Mouse (Mus musculus): ENCODE data around the gene Adcy10. TPM values are rescaled to one million over a fixed set of nuclear protein-coding genes. Genes with fewer than 3 reads are reported as not detected.

The Adcy10 gene
- polyA plus RNA-seq, 1 experiment from 2014 or later, result 0.56 TPM

DNA sequence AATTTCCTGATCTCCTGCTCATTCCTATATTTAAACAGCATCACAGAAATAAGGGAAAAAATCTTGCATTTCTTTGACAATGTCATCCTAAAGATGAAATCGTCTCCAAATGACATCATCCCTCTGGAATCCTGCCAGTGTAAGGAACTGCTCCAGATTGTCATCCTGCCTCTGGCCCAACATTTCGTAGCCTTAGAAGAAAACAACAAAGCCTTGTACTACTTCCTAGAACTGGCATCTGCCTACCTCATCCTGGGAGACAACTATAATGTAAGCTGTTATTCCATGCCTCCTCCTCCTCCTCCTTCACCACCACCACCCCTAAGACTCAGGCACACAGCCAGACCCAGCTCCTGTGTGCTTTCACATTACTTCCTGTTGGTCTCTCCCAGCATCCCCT lies 71.7 kb downstream of the Adcy10 start:
- 68% methylated on average over 2 of the region's 2 CpGs for WGBS
- Histone ChIP-seq H3K36me3 (no peaks in the 10 kb centered on the region), H3K9ac (no peak overlapping the region), H3K4me2 (no peak overlapping the region), H3K27me3 (no peaks in the 10 kb centered on the region), H3K27ac (replicated peaks) (no peak overlapping the region), H3K9me3 (no peaks in the 10 kb centered on the region; the same call in 1 of the 2 replicates), H3K4me1 (replicated peaks) (no peaks in the 10 kb centered on the region), H3K4me3 (no peak overlapping the region)
- no peak for ATAC-seq (ENCODE audit: low FRiP score, low read depth)

DNA sequence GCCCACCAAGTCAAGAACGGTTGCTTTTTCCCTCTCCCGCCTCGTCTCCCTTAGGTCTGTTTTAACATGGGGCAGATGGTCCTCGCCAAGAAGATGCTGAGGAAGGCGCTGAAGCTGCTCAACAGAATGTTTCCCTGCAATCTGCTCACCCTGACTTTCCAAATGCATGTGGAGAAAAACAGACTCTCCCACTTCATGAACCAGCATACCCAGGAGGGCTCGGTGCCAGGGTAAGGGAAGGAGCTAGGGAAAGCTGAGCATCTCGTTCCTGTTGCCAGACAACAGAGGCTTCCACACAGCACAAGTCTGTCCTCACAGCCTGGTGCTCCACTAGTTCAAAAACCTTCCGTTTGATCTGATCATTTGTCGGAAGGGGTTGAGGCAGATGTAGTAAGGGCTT lies 74.1 kb downstream of the Adcy10 start:
- H3K4me3 ChIP-seq, result no peak overlapping the region
- H3K4me1 ChIP-seq (replicated peaks), result no peaks in the 10 kb centered on the region
- no peaks in the 10 kb centered on the region for H3K27me3 ChIP-seq
- no peak for ATAC-seq (ENCODE audit: low FRiP score, low read depth)
- no peak overlapping the region for H3K27ac ChIP-seq (replicated peaks)
- no peak overlapping the region for H3K4me2 ChIP-seq
- no peak overlapping the region for H3K9ac ChIP-seq
- no peaks in the 10 kb centered on the region for H3K9me3 ChIP-seq
- 91% methylated on average over 9 of the region's 9 CpGs for WGBS
- no peaks in the 10 kb centered on the region for H3K36me3 ChIP-seq

DNA sequence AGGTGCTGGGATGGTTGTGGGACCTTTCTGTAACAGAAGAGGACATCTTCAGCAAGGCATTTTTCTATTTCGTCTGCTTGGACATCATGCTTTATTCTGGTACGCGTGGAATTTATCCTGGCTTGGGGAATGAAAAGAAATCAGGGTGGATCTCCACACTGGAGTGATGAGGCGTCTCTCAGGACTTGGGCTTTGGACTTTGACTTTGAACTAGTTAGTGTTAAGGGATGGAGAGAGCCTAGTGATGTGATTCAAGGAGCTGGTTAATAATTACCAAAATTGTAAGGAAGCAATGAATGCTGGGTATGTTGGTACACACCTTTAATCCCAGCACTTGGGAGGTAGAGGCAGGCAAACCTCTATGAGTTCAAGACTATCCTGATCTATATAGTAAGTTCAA lies 80.3 kb downstream of the Adcy10 start:
- H3K36me3 ChIP-seq, result no peaks in the 10 kb centered on the region
- no peak overlapping the region for H3K4me2 ChIP-seq
- H3K4me1 ChIP-seq (replicated peaks), result no peaks in the 10 kb centered on the region
- H3K27ac ChIP-seq (replicated peaks), result no peak overlapping the region
- no peaks in the 10 kb centered on the region for H3K9me3 ChIP-seq
- no peak overlapping the region for H3K4me3 ChIP-seq
- no peak overlapping the region for H3K9ac ChIP-seq
- WGBS, result 93% methylated on average over 4 of the region's 4 CpGs
- no peak for ATAC-seq (ENCODE audit: low FRiP score, low read depth)
- no peaks in the 10 kb centered on the region for H3K27me3 ChIP-seq

DNA sequence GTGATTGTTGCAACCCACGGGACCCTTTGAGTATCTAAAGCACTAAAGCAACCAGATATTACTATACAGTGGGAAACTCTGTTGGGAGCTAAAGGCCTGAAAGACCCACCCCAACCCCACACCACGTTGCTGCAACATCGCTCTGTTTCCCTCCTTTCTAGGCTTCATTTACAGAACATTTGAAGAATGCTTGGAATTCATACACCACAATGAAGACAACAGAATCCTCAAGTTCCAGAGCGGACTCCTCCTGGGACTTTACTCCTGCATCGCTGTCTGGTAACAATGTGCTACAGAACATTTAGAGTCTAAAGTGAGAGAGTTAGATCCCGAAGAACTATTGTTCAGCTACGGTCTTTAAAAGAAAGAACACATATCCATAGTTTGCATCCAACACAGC lies 82.5 kb downstream of the Adcy10 start:
- 74% methylated on average over 7 of the region's 7 CpGs for WGBS
- no peaks in the 10 kb centered on the region for H3K9me3 ChIP-seq
- no peak overlapping the region for H3K4me2 ChIP-seq
- no peak overlapping the region for H3K4me3 ChIP-seq
- H3K27me3 ChIP-seq, result no peaks in the 10 kb centered on the region
- no peak overlapping the region for H3K27ac ChIP-seq (replicated peaks)
- no peak for ATAC-seq (ENCODE audit: low FRiP score, low read depth)
- H3K4me1 ChIP-seq (replicated peaks), result no peaks in the 10 kb centered on the region
- H3K36me3 ChIP-seq, result no peaks in the 10 kb centered on the region
- no peak overlapping the region for H3K9ac ChIP-seq

DNA sequence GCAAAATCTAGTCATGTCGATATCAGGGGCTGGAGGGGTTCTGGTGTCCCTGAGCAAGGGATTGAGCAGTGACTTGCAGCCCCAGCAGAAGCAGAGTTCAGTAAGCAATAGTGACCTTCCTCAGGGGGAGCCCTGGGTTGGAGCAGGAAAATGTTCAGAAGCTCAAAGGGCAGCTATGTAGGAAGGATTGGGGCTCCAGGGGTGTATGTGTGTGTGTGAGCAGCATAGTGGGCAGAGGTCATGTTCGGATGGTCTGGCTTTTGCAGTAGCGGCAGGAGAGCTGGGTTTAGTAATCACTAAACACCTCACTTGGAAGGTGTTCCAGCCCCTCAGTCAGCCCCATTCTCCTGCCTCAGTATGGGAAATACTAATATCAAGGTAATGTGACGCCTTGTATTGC lies 91.0 kb downstream of the Adcy10 start:
- no peak for ATAC-seq (ENCODE audit: low FRiP score, low read depth)
- Histone ChIP-seq H3K27me3 (no peaks in the 10 kb centered on the region), H3K9ac (no peak overlapping the region), H3K36me3 (no peaks in the 10 kb centered on the region), H3K27ac (replicated peaks) (no peak overlapping the region), H3K4me2 (no peak overlapping the region), H3K9me3 (no peaks in the 10 kb centered on the region), H3K4me1 (replicated peaks) (no peaks in the 10 kb centered on the region), H3K4me3 (no peak overlapping the region)
- WGBS, result 85% methylated on average over 4 of the region's 4 CpGs

DNA sequence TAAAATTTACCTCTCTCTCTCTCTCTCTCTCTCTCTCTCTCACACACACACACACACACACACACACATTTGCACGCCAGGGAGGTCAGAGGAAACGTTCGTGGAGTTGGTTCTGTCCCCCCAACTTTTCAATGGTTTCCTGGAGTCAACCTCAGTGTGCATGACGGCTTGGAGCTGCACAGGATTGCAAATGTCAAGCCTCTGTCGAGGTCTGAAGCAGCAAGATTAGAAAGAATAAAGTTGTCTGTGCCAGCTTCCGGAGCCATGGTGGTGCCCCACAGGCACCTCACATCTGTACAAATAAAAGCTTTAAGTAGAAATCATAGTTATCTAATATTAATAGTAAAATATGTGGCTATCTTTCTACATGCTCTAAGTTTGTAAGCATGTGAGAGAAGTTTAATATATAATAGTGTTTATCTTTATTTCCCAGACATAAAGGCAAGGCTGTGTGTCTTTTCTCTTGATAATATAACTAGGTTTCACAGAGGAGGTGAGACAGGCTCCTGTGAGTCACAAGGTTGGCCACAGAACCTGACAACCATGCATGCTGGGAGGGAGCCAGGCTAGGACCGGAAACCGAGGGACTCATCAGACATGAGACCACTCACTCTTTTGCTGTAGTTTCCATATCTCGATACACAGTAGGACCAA lies 91.6 kb downstream of the Adcy10 start:
- Histone ChIP-seq H3K4me3 (no peak overlapping the region), H3K36me3 (no peaks in the 10 kb centered on the region), H3K27me3 (no peaks in the 10 kb centered on the region), H3K27ac (replicated peaks) (no peak overlapping the region), H3K9ac (no peak overlapping the region), H3K4me2 (no peak overlapping the region), H3K9me3 (no peaks in the 10 kb centered on the region), H3K4me1 (replicated peaks) (no peaks in the 10 kb centered on the region)
- no peak for ATAC-seq (ENCODE audit: low FRiP score, low read depth)
- WGBS, result 83% methylated on average over 9 of the region's 9 CpGs

DNA sequence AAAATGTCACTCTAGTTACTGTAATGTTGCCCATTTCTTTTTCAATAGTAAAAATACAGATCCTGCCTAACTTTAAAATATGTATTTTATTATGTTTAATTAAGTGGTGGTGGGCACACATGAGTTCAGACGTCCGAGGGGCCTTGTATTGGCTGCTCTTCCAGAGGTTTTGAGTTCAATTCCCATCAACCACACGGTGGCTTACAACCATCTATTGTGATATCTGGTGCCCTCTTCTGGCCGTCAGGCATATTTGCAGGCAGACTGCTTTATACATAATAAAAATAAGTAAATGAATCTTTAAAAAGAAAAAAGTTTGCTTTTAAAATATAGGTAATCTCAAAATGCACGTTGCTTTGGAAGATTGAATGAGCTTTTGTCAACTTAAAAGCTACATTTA lies 94.3 kb downstream of the Adcy10 start:
- ATAC-seq (ENCODE audit: low FRiP score, low read depth), result no peak
- Histone ChIP-seq H3K27me3 (no peaks in the 10 kb centered on the region), H3K4me3 (no peak overlapping the region), H3K9me3 (no peaks in the 10 kb centered on the region), H3K9ac (no peak overlapping the region), H3K27ac (replicated peaks) (no peak overlapping the region), H3K4me2 (no peak overlapping the region), H3K36me3 (no peaks in the 10 kb centered on the region), H3K4me1 (replicated peaks) (no peaks in the 10 kb centered on the region)
- WGBS, result 50% methylated on average over 5 of the region's 5 CpGs

DNA sequence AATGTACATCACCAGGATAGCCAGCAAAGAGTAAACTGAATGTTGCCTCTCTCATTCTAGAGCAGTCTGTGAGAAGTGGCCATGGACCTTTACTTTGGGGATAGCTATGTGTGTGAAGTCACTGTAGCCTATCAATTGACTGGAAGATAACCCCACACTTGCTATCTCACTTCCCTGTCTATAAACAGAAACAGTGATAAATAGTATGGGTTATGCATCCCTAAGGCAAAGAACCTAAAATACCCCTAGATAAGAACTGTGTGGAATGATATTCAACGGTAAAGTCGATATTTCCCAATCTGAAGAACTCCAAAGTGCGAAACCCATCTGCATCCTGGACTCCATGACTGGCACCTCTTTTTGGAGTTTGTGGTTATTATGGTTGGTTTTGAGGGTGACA lies 96.3 kb downstream of the Adcy10 start:
- Histone ChIP-seq H3K36me3 (no peaks in the 10 kb centered on the region), H3K9ac (no peak overlapping the region), H3K27ac (replicated peaks) (no peak overlapping the region), H3K4me1 (replicated peaks) (no peaks in the 10 kb centered on the region), H3K27me3 (no peaks in the 10 kb centered on the region), H3K4me3 (no peak overlapping the region), H3K4me2 (no peak overlapping the region), H3K9me3 (no peaks in the 10 kb centered on the region)
- 95% methylated on average over 3 of the region's 3 CpGs for WGBS
- no peak for ATAC-seq (ENCODE audit: low FRiP score, low read depth)

DNA sequence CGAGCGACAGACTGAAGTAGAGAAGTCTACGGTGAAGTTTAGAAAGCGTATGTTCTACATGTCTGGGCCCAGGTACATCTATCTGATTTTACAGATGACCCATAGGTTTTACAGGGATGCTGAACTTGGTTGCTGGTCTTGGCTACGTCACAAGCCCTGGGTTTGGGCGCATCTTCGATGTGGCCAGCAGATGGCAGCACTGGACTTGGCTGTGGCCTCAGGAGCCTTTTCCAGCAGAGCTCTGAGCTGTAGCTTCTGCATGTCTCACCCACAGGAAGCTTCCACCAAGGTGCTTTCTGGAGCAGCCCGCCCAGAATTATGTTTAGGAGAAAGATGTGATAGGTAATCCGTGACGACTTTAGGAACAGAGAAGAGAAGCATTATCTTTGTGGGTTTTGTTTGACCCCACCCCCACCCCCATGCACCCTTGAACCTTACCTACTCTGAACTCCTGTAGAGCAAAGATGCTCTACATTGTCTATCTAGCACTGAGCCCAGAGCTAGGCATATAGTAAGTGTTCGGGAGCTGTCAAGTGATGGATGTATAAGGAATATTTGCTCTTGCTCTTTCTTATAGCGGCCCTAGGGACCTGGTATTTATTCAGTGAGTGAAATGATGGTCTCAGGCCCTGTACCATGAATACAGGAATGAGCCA lies 98.7 kb downstream of the Adcy10 start:
- H3K4me2 ChIP-seq, result no peak overlapping the region
- H3K9ac ChIP-seq, result no peak overlapping the region
- peak; percentile 44 for ATAC-seq (ENCODE audit: low FRiP score, low read depth)
- 35% methylated on average over 12 of the region's 12 CpGs for WGBS
- H3K27me3 ChIP-seq, result no peaks in the 10 kb centered on the region
- no peak overlapping the region for H3K4me3 ChIP-seq
- H3K36me3 ChIP-seq, result no peaks in the 10 kb centered on the region
- H3K4me1 ChIP-seq (replicated peaks), result no peaks in the 10 kb centered on the region
- no peaks in the 10 kb centered on the region for H3K9me3 ChIP-seq
- no peak overlapping the region for H3K27ac ChIP-seq (replicated peaks)

DNA sequence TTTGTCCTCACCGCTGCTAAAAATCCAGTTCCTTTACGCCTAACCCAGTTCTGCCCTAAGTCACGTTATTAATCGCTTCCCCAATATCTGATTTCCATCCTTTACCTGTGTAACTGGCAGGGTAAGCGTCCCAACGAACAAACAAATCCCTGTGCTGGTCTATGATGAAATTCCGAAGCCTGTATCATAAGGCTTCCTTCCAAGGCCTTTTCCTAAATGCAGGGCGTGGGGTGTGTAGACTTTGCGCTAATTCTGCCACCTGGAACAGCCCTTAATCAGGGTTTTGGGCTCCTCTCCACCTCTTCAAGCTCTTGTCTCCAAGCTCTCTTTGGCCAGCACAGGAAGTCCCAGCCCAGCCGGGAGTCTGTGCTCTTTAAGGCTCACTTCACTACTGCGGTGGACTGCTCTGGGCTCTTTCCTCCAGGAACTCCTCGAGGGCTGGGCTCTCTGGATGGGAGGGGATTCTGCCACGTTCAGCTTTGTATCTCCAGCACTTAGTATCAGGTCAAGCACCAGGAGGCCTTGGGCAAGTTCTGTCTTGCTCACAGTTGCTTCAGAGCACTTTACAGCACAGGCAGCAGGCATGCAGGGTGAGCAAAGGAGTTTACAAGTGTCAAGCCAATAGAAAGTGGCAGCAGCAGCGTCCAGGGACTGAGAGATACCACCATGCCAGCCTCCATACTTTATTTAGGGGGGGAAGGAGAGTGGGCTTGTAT lies 100.6 kb downstream of the Adcy10 start:
- ATAC-seq (ENCODE audit: low FRiP score, low read depth), result 0 out of 2 replicates have a peak, but pooled peaks have one; percentile 16
- Histone ChIP-seq H3K9ac (no peak overlapping the region), H3K4me1 (replicated peaks) (peaks cover 4% of the 10 kb centered on the region; the same call in 1 of the 2 replicates), H3K36me3 (no peaks in the 10 kb centered on the region), H3K27ac (replicated peaks) (no peak overlapping the region), H3K4me3 (no peak overlapping the region), H3K4me2 (no peak overlapping the region), H3K27me3 (no peaks in the 10 kb centered on the region), H3K9me3 (no peaks in the 10 kb centered on the region)
- WGBS, result 69% methylated on average over 14 of the region's 14 CpGs

DNA sequence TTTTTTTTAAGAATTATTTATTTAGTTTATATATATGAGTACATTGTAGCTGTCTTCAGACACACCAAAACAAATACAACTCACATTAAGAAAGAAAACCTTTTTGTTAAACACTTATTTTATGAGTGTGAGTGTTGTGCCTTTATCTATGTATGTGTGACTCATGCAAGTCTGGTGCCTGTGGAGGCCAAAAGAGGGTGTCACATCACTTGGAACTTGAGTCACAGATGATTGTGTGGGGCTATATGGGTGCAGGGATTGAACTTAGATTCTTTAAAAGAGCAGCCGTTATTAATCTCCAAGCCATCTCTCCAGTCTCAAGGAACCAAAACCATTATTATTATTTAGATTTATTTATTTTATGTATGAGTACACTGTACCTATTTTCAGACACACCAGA lies 101.4 kb downstream of the Adcy10 start:
- no peak overlapping the region for H3K9ac ChIP-seq
- no peaks in the 10 kb centered on the region for H3K9me3 ChIP-seq
- 94% methylated on average over 1 of the region's 1 CpGs for WGBS
- no peak overlapping the region for H3K4me3 ChIP-seq
- no peak for ATAC-seq (ENCODE audit: low FRiP score, low read depth)
- no peaks in the 10 kb centered on the region for H3K36me3 ChIP-seq
- no peaks in the 10 kb centered on the region for H3K27me3 ChIP-seq
- no peak overlapping the region for H3K27ac ChIP-seq (replicated peaks)
- H3K4me1 ChIP-seq (replicated peaks), result peaks cover 4% of the 10 kb centered on the region; the same call in 1 of the 2 replicates
- no peak overlapping the region for H3K4me2 ChIP-seq

DNA sequence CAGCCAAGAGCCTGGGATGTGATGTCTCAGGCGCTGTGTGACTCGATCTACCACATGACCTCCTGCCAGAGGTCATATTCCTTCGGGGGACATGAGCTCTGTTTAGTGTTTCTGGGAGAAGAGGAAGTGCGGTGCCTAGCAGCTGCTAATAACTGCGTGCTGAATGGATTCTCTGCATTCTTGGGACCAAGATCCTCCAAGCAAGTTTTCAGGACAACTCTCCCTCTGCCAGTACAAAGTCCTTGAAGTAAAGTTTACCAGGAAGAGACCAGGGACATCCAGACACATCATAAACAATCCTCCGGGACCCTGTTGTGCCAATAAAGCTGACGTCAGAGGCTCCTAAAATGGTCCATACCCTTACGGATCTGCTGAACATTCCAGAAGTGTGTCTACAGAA lies 102.9 kb downstream of the Adcy10 start:
- H3K27ac ChIP-seq (replicated peaks), result no peak overlapping the region
- no peaks in the 10 kb centered on the region for H3K9me3 ChIP-seq
- H3K4me2 ChIP-seq, result no peak overlapping the region
- WGBS, result 71% methylated on average over 8 of the region's 8 CpGs
- peaks cover 4% of the 10 kb centered on the region; the same call in 1 of the 2 replicates for H3K4me1 ChIP-seq (replicated peaks)
- H3K27me3 ChIP-seq, result no peaks in the 10 kb centered on the region
- H3K36me3 ChIP-seq, result peaks cover 11% of the 10 kb centered on the region; the same call in 1 of the 2 replicates
- H3K9ac ChIP-seq, result no peak overlapping the region
- no peak for ATAC-seq (ENCODE audit: low FRiP score, low read depth)
- H3K4me3 ChIP-seq, result no peak overlapping the region

All from hindbrain, embryonic 15.5 days (tissue).